Mouse (Mus musculus) forebrain, embryonic 12.5 days (tissue): ENCODE results near the gene Pmfbp1. TPM values are rescaled to one million over a fixed set of nuclear protein-coding genes. Genes with fewer than 3 reads are reported as not detected.
"Not testable (repeated sequence)": the region's sequence is repeated elsewhere in the genome, so short reads cannot be mapped to it uniquely, and the experiment has no call there.

Experiments
- ATAC-seq: fragments of 200-750 bp; cut with Nextera tagmentation; 2 replicates; pipeline ENCODE4 v1.8.0; 2017; ENCODE audit warnings: moderate TSS enrichment; ENCODE audit not compliant: low FRiP score
- H3K27ac ChIP-seq: fragments of 300-500 bp; sonication (generic); 2 replicates; pipeline ENCODE4 v1.5.1; 2016; ENCODE audit warnings: mild to moderate bottlenecking
- H3K27me3 ChIP-seq: fragments of 300-500 bp; sonication (generic); 2 replicates; pipeline ENCODE4 v1.6.1; 2016; ENCODE audit warnings: mild to moderate bottlenecking
- H3K36me3 ChIP-seq: fragments of 300-500 bp; sonication (generic); replicated peaks from 2 replicates; pipeline ENCODE4 v1.6.1; 2016; ENCODE audit warnings: mild to moderate bottlenecking
- H3K4me1 ChIP-seq: fragments of 300-500 bp; sonication (generic); 2 replicates; pipeline ENCODE4 v1.6.1; 2016
- H3K4me2 ChIP-seq: fragments of 300-500 bp; sonication (generic); 2 replicates; pipeline ENCODE4 v1.6.1; 2016; ENCODE audit warnings: mild to moderate bottlenecking, moderate library complexity
- H3K4me3 ChIP-seq: fragments of 300-500 bp; sonication (generic); replicated peaks from 2 replicates; pipeline ENCODE4 v1.5.1; 2016; ENCODE audit warnings: mild to moderate bottlenecking
- H3K9ac ChIP-seq: fragments of 300-500 bp; sonication (generic); 2 replicates; pipeline ENCODE4 v1.6.1; 2016; ENCODE audit warnings: mild to moderate bottlenecking
- H3K9me3 ChIP-seq: fragments of 300-500 bp; sonication (generic); 2 replicates; pipeline ENCODE4 v1.6.1; 2016
- WGBS: fragments of 180-500 bp; shearing (Covaris S2); methylation state at CpG from one replicate; pipeline ENCODE4 v1.1.7; 2016; 5-methylcytosine and 5-hydroxymethylcytosine counted together
- polyA plus RNA-seq: library from polyadenylated mRNA; unstranded; fragments of >200 nt; fragmentation: Nextera tagmentation; extraction: Ambion mirVana; gene quantifications from 2 replicates; pipeline ENCODE4 v1.2.1, GENCODE M21; 2016

Gene Pmfbp1
- 0.28 and 0.40 TPM in 2 replicates for polyA plus RNA-seq

- no peak for ATAC-seq
- no peaks in the 10 kb centered on the region for H3K36me3 ChIP-seq
Measured at GRCm38 (mm10) chr8:109493727-109494126, at the start of gene Pmfbp1. Gene Pmfbp1, plus strand, starts transcription at chr8:109494027.

GRCm38 (mm10) chr8:109446896-109447295 is 46.9 kb upstream of the Pmfbp1 start:
- not testable (repeated sequence) for H3K9ac ChIP-seq, H3K9me3 ChIP-seq, H3K36me3 ChIP-seq, H3K4me2 ChIP-seq, H3K4me1 ChIP-seq, H3K4me3 ChIP-seq, H3K27me3 ChIP-seq, ATAC-seq, H3K27ac ChIP-seq
- 39% methylated on average over 7 of the region's 7 CpGs for WGBS

More at GRCm38 (mm10) chr8:109493727-109494126, at the start of gene Pmfbp1:
- Histone ChIP-seq H3K4me2 (no peak within 1 kb of the TSS), H3K9ac (no peak within 1 kb of the TSS), H3K9me3 (no peaks in the 10 kb centered on the region), H3K4me1 (no peaks in the 10 kb centered on the region), H3K27ac (no peak within 1 kb of the TSS), H3K27me3 (no peaks in the 10 kb centered on the region), H3K4me3 (no peak within 1 kb of the TSS)
- WGBS: 94% methylated on average over 6 of the region's 6 CpGs

GRCm38 (mm10) chr8:109451000-109451399 is 42.8 kb upstream of the Pmfbp1 start:
- no peak overlapping the region for H3K4me3 ChIP-seq
- no peaks in the 10 kb centered on the region for H3K9me3 ChIP-seq
- 38% methylated on average over 7 of the region's 7 CpGs for WGBS
- H3K27ac ChIP-seq: no peak overlapping the region
- no peaks in the 10 kb centered on the region for H3K4me1 ChIP-seq
- no peak overlapping the region for H3K9ac ChIP-seq
- ATAC-seq: no peak
- H3K4me2 ChIP-seq: no peak overlapping the region
- no peaks in the 10 kb centered on the region for H3K36me3 ChIP-seq
- no peaks in the 10 kb centered on the region for H3K27me3 ChIP-seq

- no peaks in the 10 kb centered on the region for H3K36me3 ChIP-seq
- no peak overlapping the region for H3K9ac ChIP-seq
- ATAC-seq: no peak
- 97% methylated on average over 2 of the region's 2 CpGs for WGBS
- H3K27ac ChIP-seq: no peak overlapping the region
- no peak overlapping the region for H3K4me3 ChIP-seq
- H3K27me3 ChIP-seq: no peaks in the 10 kb centered on the region
- H3K9me3 ChIP-seq: no peaks in the 10 kb centered on the region
- H3K4me2 ChIP-seq: no peak overlapping the region
- H3K4me1 ChIP-seq: peaks cover 7% of the 10 kb centered on the region
Measured at GRCm38 (mm10) chr8:109455113-109455512, 38.7 kb upstream of the Pmfbp1 start.

GRCm38 (mm10) chr8:109457387-109457786 is 36.4 kb upstream of the Pmfbp1 start:
- ATAC-seq: no peak
- H3K9ac ChIP-seq: no peak overlapping the region
- peaks cover 3% of the 10 kb centered on the region; the same call in 1 of the 2 replicates for H3K27me3 ChIP-seq
- no peaks in the 10 kb centered on the region for H3K36me3 ChIP-seq
- 0 out of 2 replicates have a peak overlapping the region, but pooled peaks have one; percentile 56 for H3K27ac ChIP-seq
- WGBS: 40% methylated on average over 8 of the region's 8 CpGs
- H3K4me3 ChIP-seq: no peak overlapping the region
- no peak overlapping the region for H3K4me2 ChIP-seq
- H3K9me3 ChIP-seq: no peaks in the 10 kb centered on the region
- peaks cover 8% of the 10 kb centered on the region for H3K4me1 ChIP-seq

- no peak overlapping the region for H3K4me2 ChIP-seq
- ATAC-seq: no peak
- no peaks in the 10 kb centered on the region for H3K9me3 ChIP-seq
- H3K36me3 ChIP-seq: no peaks in the 10 kb centered on the region
- no peak overlapping the region for H3K27ac ChIP-seq
- peaks cover 3% of the 10 kb centered on the region; the same call in 1 of the 2 replicates for H3K27me3 ChIP-seq
- no peak overlapping the region for H3K4me3 ChIP-seq
- WGBS: 86% methylated on average over 12 of the region's 12 CpGs
- peaks cover 20% of the 10 kb centered on the region for H3K4me1 ChIP-seq
- no peak overlapping the region for H3K9ac ChIP-seq
Measured at GRCm38 (mm10) chr8:109458580-109458979, 35.2 kb upstream of the Pmfbp1 start.

GRCm38 (mm10) chr8:109463075-109463474 is 30.8 kb upstream of the Pmfbp1 start:
- Histone ChIP-seq H3K9ac (no peak overlapping the region), H3K4me1 (peaks cover 52% of the 10 kb centered on the region), H3K4me2 (0 out of 2 replicates have a peak overlapping the region, but pooled peaks have one; percentile 49), H3K27ac (peak overlapping the region; percentile 93), H3K36me3 (no peaks in the 10 kb centered on the region), H3K4me3 (no peak overlapping the region), H3K27me3 (peaks cover 16% of the 10 kb centered on the region), H3K9me3 (no peaks in the 10 kb centered on the region)
- WGBS: 54% methylated on average over 2 of the region's 2 CpGs
- no peak for ATAC-seq

GRCm38 (mm10) chr8:109463677-109464313 is 30.0 kb upstream of the Pmfbp1 start:
- no peak overlapping the region for H3K9ac ChIP-seq
- peak; percentile 47 for ATAC-seq
- H3K9me3 ChIP-seq: no peaks in the 10 kb centered on the region
- H3K27ac ChIP-seq: peak overlapping the region; percentile 93
- peak overlapping the region; percentile 49 for H3K4me2 ChIP-seq
- H3K36me3 ChIP-seq: no peaks in the 10 kb centered on the region
- WGBS: 13% methylated on average over 13 of the region's 13 CpGs
- H3K4me1 ChIP-seq: peaks cover 55% of the 10 kb centered on the region
- H3K27me3 ChIP-seq: peaks cover 19% of the 10 kb centered on the region
- H3K4me3 ChIP-seq: no peak overlapping the region

GRCm38 (mm10) chr8:109464451-109464891 is 29.4 kb upstream of the Pmfbp1 start:
- H3K9me3 ChIP-seq: no peaks in the 10 kb centered on the region
- ATAC-seq: peak; percentile 86
- H3K4me2 ChIP-seq: peak overlapping the region; percentile 49
- no peak overlapping the region for H3K9ac ChIP-seq
- H3K36me3 ChIP-seq: no peaks in the 10 kb centered on the region
- H3K4me1 ChIP-seq: peaks cover 62% of the 10 kb centered on the region
- peaks cover 19% of the 10 kb centered on the region for H3K27me3 ChIP-seq
- peak overlapping the region; percentile 19 for H3K4me3 ChIP-seq
- WGBS: 13% methylated on average over 15 of the region's 15 CpGs
- peak overlapping the region; percentile 93 for H3K27ac ChIP-seq

GRCm38 (mm10) chr8:109465056-109465455 is 28.8 kb upstream of the Pmfbp1 start:
- peaks cover 19% of the 10 kb centered on the region for H3K27me3 ChIP-seq
- H3K4me2 ChIP-seq: peak overlapping the region; percentile 49; the same call in 1 of the 2 replicates
- H3K4me1 ChIP-seq: peaks cover 63% of the 10 kb centered on the region
- H3K36me3 ChIP-seq: no peaks in the 10 kb centered on the region
- peak overlapping the region; percentile 87 for H3K27ac ChIP-seq
- no peak overlapping the region for H3K4me3 ChIP-seq
- no peak overlapping the region for H3K9ac ChIP-seq
- 48% methylated on average over 3 of the region's 3 CpGs for WGBS
- no peaks in the 10 kb centered on the region for H3K9me3 ChIP-seq
- peak; percentile 19; the same call in 1 of the 2 replicates for ATAC-seq

- Histone ChIP-seq H3K9ac (no peak overlapping the region), H3K4me2 (no peak overlapping the region), H3K4me3 (no peak overlapping the region), H3K27me3 (peaks cover 19% of the 10 kb centered on the region), H3K9me3 (no peaks in the 10 kb centered on the region), H3K4me1 (peaks cover 63% of the 10 kb centered on the region), H3K27ac (peak overlapping the region; percentile 87), H3K36me3 (no peaks in the 10 kb centered on the region)
- no peak for ATAC-seq
- 49% methylated on average over 3 of the region's 3 CpGs for WGBS
Measured at GRCm38 (mm10) chr8:109465761-109466160, 28.1 kb upstream of the Pmfbp1 start.

- H3K4me1 ChIP-seq: peaks cover 61% of the 10 kb centered on the region
- no peak for ATAC-seq
- no peak overlapping the region for H3K9ac ChIP-seq
- WGBS: 31% methylated on average over 5 of the region's 5 CpGs
- H3K27ac ChIP-seq: no peak overlapping the region
- H3K4me2 ChIP-seq: no peak overlapping the region
- peaks cover 15% of the 10 kb centered on the region for H3K27me3 ChIP-seq
- H3K36me3 ChIP-seq: no peaks in the 10 kb centered on the region
- H3K9me3 ChIP-seq: no peaks in the 10 kb centered on the region
- no peak overlapping the region for H3K4me3 ChIP-seq
Measured at GRCm38 (mm10) chr8:109467516-109467915, 26.3 kb upstream of the Pmfbp1 start.

GRCm38 (mm10) chr8:109468112-109468511 is 25.7 kb upstream of the Pmfbp1 start:
- H3K4me1 ChIP-seq: peaks cover 60% of the 10 kb centered on the region
- H3K9ac ChIP-seq: no peak overlapping the region
- no peaks in the 10 kb centered on the region for H3K36me3 ChIP-seq
- H3K4me3 ChIP-seq: no peak overlapping the region
- ATAC-seq: no peak
- no peak overlapping the region for H3K27ac ChIP-seq
- peaks cover 15% of the 10 kb centered on the region for H3K27me3 ChIP-seq
- no peak overlapping the region for H3K4me2 ChIP-seq
- whole genome bisulfite sequencing: 79% methylated on average over 11 of the region's 11 CpGs
- H3K9me3 ChIP-seq: no peaks in the 10 kb centered on the region
